Mouse (Mus musculus): ENCODE measurements around the gene Sh3bgrl3. TPM values are rescaled to one million over a fixed set of nuclear protein-coding genes. Genes with fewer than 3 reads are reported as not detected.

Gene Sh3bgrl3
- polyA plus RNA-seq (2021; fragmentation: Nextera tagmentation) = 819 and 825 TPM in 2 replicates
- long read RNA-seq, experiment 1, transcript Sh3bgrl3-203 (2 exons, 368 nt) = minor isoform, 6 of 409 reads
- long read RNA-seq, experiment 1, transcript Sh3bgrl3-201 (3 exons, 743 nt) = major isoform, 392 of 409 reads
- long read RNA-seq, experiment 1, partial matches to known transcripts = 4 of 409 reads
- long read RNA-seq, experiment 1, other reads (novel, unspliced or antisense) = 3 of 409 reads
- long read RNA-seq, experiment 2, transcript Sh3bgrl3-201 (3 exons, 743 nt) = major isoform, 50 of 53 reads
- long read RNA-seq, experiment 2, partial matches to known transcripts = 0 of 53 reads
- long read RNA-seq, experiment 2, other reads (novel, unspliced or antisense) = 3 of 53 reads

GRCm38 (mm10) chr4:134128221-134128982, at the start of gene Sh3bgrl3:
Sh3bgrl3 (minus strand) TSS chr4:134128789.

GRCm38 (mm10) chr4:134101979-134102741, 26.4 kb downstream of the Sh3bgrl3 start, which contains the start of gene Ubxn11:
Ubxn11 (plus strand) TSS chr4:134102570.

GRCm38 (mm10) chr4:134094923-134095547, 33.6 kb downstream of the Sh3bgrl3 start, which contains the start of gene Cd52:
Cd52 (minus strand) TSS chr4:134095082.

Other genes starting within 250 kb of the Sh3bgrl3 start
- gene Rps6ka1, start 241.0 kb downstream of the Sh3bgrl3 start, polyA plus RNA-seq (2021; fragmentation: Nextera tagmentation) = 7.2 and 8.3 TPM in 2 replicates
- gene Hmgn2, start 160.1 kb downstream of the Sh3bgrl3 start, polyA plus RNA-seq (2021; fragmentation: Nextera tagmentation) = 235 and 280 TPM in 2 replicates
- 41.2 and 47.7 TPM in 2 replicates for gene Dhdds, start 127.9 kb downstream of the Sh3bgrl3 start, polyA plus RNA-seq (2021; fragmentation: Nextera tagmentation)
- gene Lin28a, start 109.9 kb downstream of the Sh3bgrl3 start, polyA plus RNA-seq (2021; fragmentation: Nextera tagmentation) = not detected in 2 replicates
- not detected in 2 replicates for gene Zfp683, start 75.0 kb downstream of the Sh3bgrl3 start, polyA plus RNA-seq (2021; fragmentation: Nextera tagmentation)
- gene Crybg2, start 68.0 kb downstream of the Sh3bgrl3 start, polyA plus RNA-seq (2021; fragmentation: Nextera tagmentation) = 1.3 and 2.4 TPM in 2 replicates
- 11.8 and 18.3 TPM in 2 replicates for gene Cd52, start 33.7 kb downstream of the Sh3bgrl3 start, polyA plus RNA-seq (2021; fragmentation: Nextera tagmentation)
- gene Ubxn11, start 26.2 kb downstream of the Sh3bgrl3 start, polyA plus RNA-seq (2021; fragmentation: Nextera tagmentation) = 9.2 and 13.8 TPM in 2 replicates
- 10.9 and 14.8 TPM in 2 replicates for gene Cep85, start 58.3 kb upstream of the Sh3bgrl3 start, polyA plus RNA-seq (2021; fragmentation: Nextera tagmentation)
- not detected in 2 replicates for gene Gm7534, start 74.2 kb upstream of the Sh3bgrl3 start, polyA plus RNA-seq (2021; fragmentation: Nextera tagmentation)
- gene Catsper4, start 98.6 kb upstream of the Sh3bgrl3 start, polyA plus RNA-seq (2021; fragmentation: Nextera tagmentation) = not detected in 2 replicates
- 0.19 TPM in 1 of 2 replicates, not detected in the other for gene Cnksr1, start 109.6 kb upstream of the Sh3bgrl3 start, polyA plus RNA-seq (2021; fragmentation: Nextera tagmentation)
- gene E130218I03Rik, start 114.9 kb upstream of the Sh3bgrl3 start, polyA plus RNA-seq (2021; fragmentation: Nextera tagmentation) = 0.35 and 0.53 TPM in 2 replicates
- 13.4 and 14.4 TPM in 2 replicates for gene Zfp593, start 116.8 kb upstream of the Sh3bgrl3 start, polyA plus RNA-seq (2021; fragmentation: Nextera tagmentation)
- 0.33 and 0.40 TPM in 2 replicates for gene Gm30191, start 118.1 kb upstream of the Sh3bgrl3 start, polyA plus RNA-seq (2021; fragmentation: Nextera tagmentation)
- gene Grrp1, start 125.3 kb upstream of the Sh3bgrl3 start, polyA plus RNA-seq (2021; fragmentation: Nextera tagmentation) = 4.4 and 5.2 TPM in 2 replicates
- 9.1 and 11.3 TPM in 2 replicates for gene Pdik1l, start 159.1 kb upstream of the Sh3bgrl3 start, polyA plus RNA-seq (2021; fragmentation: Nextera tagmentation)
- gene Trim63, start 186.3 kb upstream of the Sh3bgrl3 start, polyA plus RNA-seq (2021; fragmentation: Nextera tagmentation) = not detected in 2 replicates
- 0.45 TPM in 2 replicates for gene Slc30a2, start 214.4 kb upstream of the Sh3bgrl3 start, polyA plus RNA-seq (2021; fragmentation: Nextera tagmentation)